Mouse (Mus musculus) thymus, adult 2 months (tissue): ENCODE measurements around the gene Klk11. TPM values are rescaled to one million over a fixed set of nuclear protein-coding genes. Genes with fewer than 3 reads are reported as not detected.

ENCODE experiments used
- DNase-seq: peaks from one replicate; pipeline ENCODE4 v3.0.0; 2021
- H3K27ac ChIP-seq: fragments of 200-500 bp; 2 replicates; pipeline ENCODE4 v1.5.1; 2012; ENCODE audit warnings: low read length, control low read depth; ENCODE audit not compliant: control insufficient read depth, insufficient read depth
- H3K27me3 ChIP-seq: fragments of 200-500 bp; 2 replicates; pipeline ENCODE4 v1.6.1; 2012; ENCODE audit warnings: mild to moderate bottlenecking, low read length, moderate library complexity, mixed read lengths; ENCODE audit not compliant: control insufficient read depth, insufficient read depth
- H3K36me3 ChIP-seq: fragments of 200-500 bp; 2 replicates; pipeline ENCODE4 v1.6.1; 2012; ENCODE audit warnings: mild to moderate bottlenecking, low read length, moderate library complexity; ENCODE audit not compliant: control insufficient read depth, insufficient read depth
- H3K4me1 ChIP-seq: fragments of 200-500 bp; replicated peaks from 2 replicates; pipeline ENCODE4 v1.6.1; 2012; ENCODE audit warnings: low read length; ENCODE audit not compliant: control insufficient read depth, insufficient read depth
- H3K4me3 ChIP-seq: fragments of 200-500 bp; 2 replicates; pipeline ENCODE4 v1.5.1; 2012; ENCODE audit warnings: mild to moderate bottlenecking, low read length, control low read depth, moderate library complexity; ENCODE audit not compliant: control insufficient read depth, insufficient read depth
- CTCF ChIP-seq: fragments of 200-500 bp; IDR thresholded peaks from 2 replicates; pipeline ENCODE4 v1.5.1; 2012; ENCODE audit warnings: mild to moderate bottlenecking, control low read depth, low read length, moderate library complexity, borderline replicate concordance; ENCODE audit not compliant: control insufficient read depth, poor library complexity, insufficient read depth; ENCODE audit errors: extremely low read depth
- POLR2A ChIP-seq: fragments of 200-500 bp; IDR thresholded peaks from 2 replicates; pipeline ENCODE4 v1.6.1; 2012; ENCODE audit warnings: mild to moderate bottlenecking, low read length, control low read depth, moderate library complexity; ENCODE audit not compliant: control insufficient read depth, poor library complexity, insufficient read depth; ENCODE audit errors: extremely low read depth
- WGBS: fragments of 180-500 bp; shearing (Covaris S2); methylation state at CpG from one replicate; pipeline ENCODE4 v1.1.7; 2018; 5-methylcytosine and 5-hydroxymethylcytosine counted together
- polyA plus RNA-seq: library from polyadenylated mRNA; depleted of rRNA; stranded (reverse); fragments of >200 nt; gene quantifications from 2 replicates; pipeline ENCODE4 v1.2.3, GENCODE M21; 2012; rRNA removed

Klk11 gene
- polyA plus RNA-seq, 1 experiment, result 0.81 TPM

DNA sequence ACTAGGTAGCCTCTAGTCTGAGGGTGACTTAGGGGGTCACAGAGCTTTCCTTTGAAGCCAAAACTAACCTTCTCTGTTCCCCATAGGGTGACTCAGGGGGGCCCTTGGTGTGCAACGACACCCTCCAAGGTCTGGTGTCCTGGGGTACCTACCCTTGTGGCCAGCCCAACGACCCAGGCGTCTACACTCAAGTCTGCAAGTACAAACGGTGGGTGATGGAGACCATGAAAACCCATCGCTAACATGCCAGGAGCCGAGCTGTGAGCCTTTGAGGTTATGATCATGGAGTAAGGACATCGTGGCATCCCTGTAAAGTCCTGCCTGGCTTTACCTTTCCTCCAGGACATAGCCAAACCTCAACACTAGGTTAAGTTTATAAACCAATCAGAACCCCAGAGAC is 40.8 kb downstream of the Klk11 start:
- no peak overlapping the region for H3K4me3 ChIP-seq
- no peaks in the 10 kb centered on the region for H3K27me3 ChIP-seq
- H3K36me3 ChIP-seq, result no peaks in the 10 kb centered on the region
- H3K4me1 ChIP-seq, result no peaks in the 10 kb centered on the region
- H3K27ac ChIP-seq, result no peak overlapping the region
- no peak for TF ChIP-seq CTCF
- TF ChIP-seq POLR2A, result no peak
- WGBS, result 90% methylated on average over 7 of the region's 7 CpGs
- DNase-seq, result no peak

DNA sequence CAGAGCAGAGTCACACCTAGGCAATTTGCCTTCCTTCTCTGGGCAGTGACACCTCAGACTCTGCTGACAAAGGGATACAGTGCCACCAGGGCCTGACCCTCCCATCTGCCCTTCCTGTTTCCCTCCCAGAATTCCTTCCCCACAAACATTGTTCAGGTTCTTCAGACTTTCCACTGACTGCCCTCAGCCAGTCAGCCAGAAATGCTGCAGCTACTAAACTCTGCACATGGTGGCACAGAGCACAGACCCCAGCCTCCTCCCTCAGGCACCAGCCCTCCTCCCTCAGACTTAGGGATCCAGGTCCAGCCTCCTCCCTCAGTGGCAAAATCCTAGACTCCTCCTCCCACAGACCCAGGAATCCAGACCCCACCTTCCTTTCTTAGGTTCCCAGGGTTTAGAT is 42.3 kb downstream of the Klk11 start:
- TF ChIP-seq CTCF, result no peak
- H3K4me1 ChIP-seq, result no peaks in the 10 kb centered on the region
- no peak overlapping the region for H3K4me3 ChIP-seq
- H3K36me3 ChIP-seq, result no peaks in the 10 kb centered on the region
- DNase-seq, result no peak
- no peaks in the 10 kb centered on the region for H3K27me3 ChIP-seq
- no peak overlapping the region for H3K27ac ChIP-seq

DNA sequence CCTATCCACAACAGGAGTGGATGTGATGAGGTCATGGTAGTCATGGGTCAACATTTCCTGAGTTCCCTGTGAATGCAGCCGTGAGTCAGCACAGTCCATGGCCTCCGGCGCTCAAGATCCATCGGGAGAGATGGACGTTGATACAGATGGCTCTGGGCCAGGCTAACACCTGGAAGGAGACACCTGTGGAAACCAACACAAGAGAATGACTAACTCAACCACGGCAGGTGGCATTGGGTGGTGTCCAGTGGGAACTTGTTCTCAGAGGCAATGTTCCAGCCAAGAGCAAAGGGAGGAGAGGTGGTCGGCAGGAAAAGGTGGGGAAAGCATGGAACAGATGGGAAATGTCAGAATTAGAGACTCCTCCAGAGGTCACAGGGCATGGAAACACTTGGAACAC is 47.2 kb downstream of the Klk11 start:
- Histone ChIP-seq H3K27ac (no peak overlapping the region), H3K4me3 (no peak overlapping the region), H3K27me3 (no peaks in the 10 kb centered on the region), H3K4me1 (no peaks in the 10 kb centered on the region), H3K36me3 (no peaks in the 10 kb centered on the region)
- DNase-seq, result no peak
- WGBS, result 89% methylated on average over 7 of the region's 7 CpGs
- no peak for TF ChIP-seq CTCF
- TF ChIP-seq POLR2A, result no peak

DNA sequence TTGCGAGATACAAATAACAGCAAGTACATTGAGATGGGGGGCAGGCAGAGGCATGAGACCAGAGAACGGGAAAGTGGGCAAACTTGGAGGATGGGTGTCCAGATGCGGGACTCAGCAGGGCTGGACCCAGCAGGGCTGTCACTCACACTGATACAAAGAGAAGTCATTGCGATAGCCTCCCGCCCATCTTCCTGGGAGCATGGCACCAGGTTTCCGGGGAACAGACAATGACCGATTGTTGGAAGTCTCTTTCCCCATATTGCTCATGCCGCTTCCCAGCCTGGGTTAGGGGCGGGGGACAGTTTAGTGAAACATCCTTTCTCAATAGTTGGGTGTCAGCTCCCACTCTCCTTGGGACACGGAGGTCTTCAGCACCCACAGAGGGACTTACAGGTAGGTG is 49.8 kb downstream of the Klk11 start, which contains the start of gene Klk6:
Gene Klk6 (plus strand): TSS at position 301 of the 400 bp plus-strand sequence.
- no peaks in the 10 kb centered on the region for H3K4me1 ChIP-seq
- no peak for DNase-seq
- TF ChIP-seq POLR2A, result no peak
- no peak for TF ChIP-seq CTCF
- H3K27me3 ChIP-seq, result no peaks in the 10 kb centered on the region
- H3K4me3 ChIP-seq, result no peak within 1 kb of the TSS
- H3K36me3 ChIP-seq, result no peaks in the 10 kb centered on the region
- H3K27ac ChIP-seq, result no peak within 1 kb of the TSS
- WGBS, result 90% methylated on average over 10 of the region's 10 CpGs

DNA sequence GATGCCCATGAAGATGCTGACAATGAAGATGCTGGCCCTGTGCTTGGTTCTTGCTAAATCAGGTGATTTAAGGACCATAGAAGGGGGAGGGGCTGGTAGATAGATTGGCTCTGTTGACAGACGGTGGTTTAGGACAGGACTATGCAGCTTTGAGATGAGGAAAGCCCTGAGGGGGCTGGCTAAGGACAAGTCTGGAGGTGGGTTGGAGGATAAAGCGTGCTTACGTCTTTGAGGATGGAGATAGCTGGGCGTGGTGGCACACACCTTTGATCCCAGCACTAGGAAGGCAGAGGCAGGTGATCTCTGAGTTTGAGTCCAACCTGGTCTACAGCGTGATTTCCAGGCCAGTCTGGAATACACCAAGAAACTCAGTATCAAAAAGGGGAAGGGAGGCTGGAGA is 51.7 kb downstream of the Klk11 start:
- DNase-seq, result no peak
- H3K27me3 ChIP-seq, result no peaks in the 10 kb centered on the region
- no peaks in the 10 kb centered on the region for H3K4me1 ChIP-seq
- no peak for TF ChIP-seq CTCF
- TF ChIP-seq POLR2A, result no peak
- no peak overlapping the region for H3K27ac ChIP-seq
- no peak overlapping the region for H3K4me3 ChIP-seq
- 91% methylated on average over 5 of the region's 5 CpGs for WGBS
- no peaks in the 10 kb centered on the region for H3K36me3 ChIP-seq

DNA sequence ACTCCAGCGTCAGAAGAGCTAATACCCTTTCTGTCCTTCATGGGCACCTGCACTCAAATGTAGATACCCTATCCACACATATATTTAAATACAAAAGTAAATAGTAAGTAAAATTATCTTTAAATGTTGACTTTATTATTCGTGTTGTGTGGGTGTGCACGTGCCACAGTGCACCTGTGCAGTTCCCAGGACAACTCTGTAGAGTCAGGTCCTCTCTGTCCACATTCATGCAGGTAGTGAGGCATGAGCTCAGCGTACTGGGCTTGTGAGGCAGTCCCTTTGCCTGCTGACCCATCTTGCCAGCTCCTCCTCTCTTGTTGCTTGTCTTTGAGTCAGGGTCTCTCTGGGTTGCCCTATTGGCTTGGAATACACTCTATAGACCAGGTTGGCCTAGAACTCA is 53.3 kb downstream of the Klk11 start:
- H3K4me3 ChIP-seq, result no peak overlapping the region
- no peaks in the 10 kb centered on the region for H3K4me1 ChIP-seq
- DNase-seq, result no peak
- no peaks in the 10 kb centered on the region for H3K27me3 ChIP-seq
- WGBS, result 91% methylated on average over 4 of the region's 4 CpGs
- TF ChIP-seq POLR2A (no peak), CTCF (no peak)
- H3K36me3 ChIP-seq, result no peaks in the 10 kb centered on the region
- no peak overlapping the region for H3K27ac ChIP-seq

Other genes with a start within 250 kb of the Klk11 start
- 12.3 and 15.8 TPM in 2 replicates for gene Cd33, start 230.2 kb upstream of the Klk11 start, polyA plus RNA-seq
- 1.2 and 1.5 TPM in 2 replicates for gene Zfp658, start 212.3 kb upstream of the Klk11 start, polyA plus RNA-seq
- gene Zfp719, start 195.0 kb upstream of the Klk11 start, polyA plus RNA-seq, result 2.4 and 2.7 TPM in 2 replicates
- 0.07 and 0.08 TPM in 2 replicates for gene Zfp819, start 167.4 kb upstream of the Klk11 start, polyA plus RNA-seq
- 0.85 and 1.0 TPM in 2 replicates for gene Ceacam18, start 139.9 kb upstream of the Klk11 start, polyA plus RNA-seq
- 2.5 and 2.8 TPM in 2 replicates for gene Siglece, start 114.4 kb upstream of the Klk11 start, polyA plus RNA-seq
- 15.0 and 17.0 TPM in 2 replicates for gene Ctu1, start 102.6 kb upstream of the Klk11 start, polyA plus RNA-seq
- 1.9 and 2.0 TPM in 2 replicates for gene Klk14, start 84.2 kb upstream of the Klk11 start, polyA plus RNA-seq
- 3.6 and 4.4 TPM in 2 replicates for gene Klk13, start 62.0 kb upstream of the Klk11 start, polyA plus RNA-seq
- gene Klk12, start 5.7 kb upstream of the Klk11 start, polyA plus RNA-seq, result 0.33 and 0.85 TPM in 2 replicates
- 1.7 and 3.3 TPM in 2 replicates for gene Klk10, start 6.4 kb downstream of the Klk11 start, polyA plus RNA-seq
- gene Klk9, start 17.3 kb downstream of the Klk11 start, polyA plus RNA-seq, result 0.17 and 0.51 TPM in 2 replicates
- gene Klk8, start 23.0 kb downstream of the Klk11 start, polyA plus RNA-seq, result 24.8 and 28.9 TPM in 2 replicates
- 0.96 and 2.1 TPM in 2 replicates for gene Klk7, start 36.7 kb downstream of the Klk11 start, polyA plus RNA-seq
- gene Klk6, start 49.9 kb downstream of the Klk11 start, polyA plus RNA-seq, result 1.2 and 3.5 TPM in 2 replicates
- gene Klk5, start 67.4 kb downstream of the Klk11 start, polyA plus RNA-seq, result 0.87 and 1.8 TPM in 2 replicates
- 1.9 and 2.0 TPM in 2 replicates for gene Klk4, start 106.6 kb downstream of the Klk11 start, polyA plus RNA-seq
- gene Klk15, start 159.1 kb downstream of the Klk11 start, polyA plus RNA-seq, result 0.65 and 0.70 TPM in 2 replicates
- 0.84 and 1.1 TPM in 2 replicates for gene Klk1b8, start 176.1 kb downstream of the Klk11 start, polyA plus RNA-seq
- 0.57 TPM in 2 replicates for gene Klk1b1, start 192.1 kb downstream of the Klk11 start, polyA plus RNA-seq
- gene Klk1b9, start 201.5 kb downstream of the Klk11 start, polyA plus RNA-seq, result 1.8 and 2.3 TPM in 2 replicates
- 2.3 and 3.7 TPM in 2 replicates for gene Klk1b11, start 221.3 kb downstream of the Klk11 start, polyA plus RNA-seq
- 1.8 and 5.7 TPM in 2 replicates for gene Klk1b26, start 237.6 kb downstream of the Klk11 start, polyA plus RNA-seq